Mouse (Mus musculus) kidney, embryonic 16.5 days (tissue): Measurements from ENCODE around the gene Fam20c. TPM values are rescaled to one million over a fixed set of nuclear protein-coding genes. Genes with fewer than 3 reads are reported as not detected.

ENCODE experiments used
- ATAC-seq: fragments of 200-750 bp; cut with Nextera tagmentation; 2 replicates; pipeline ENCODE4 v1.8.0; 2017; ENCODE audit warnings: moderate TSS enrichment; ENCODE audit not compliant: low FRiP score, low TSS enrichment
- H3K27ac ChIP-seq: fragments of 300-500 bp; sonication (generic); 2 replicates; pipeline ENCODE4 v1.5.1; 2014; ENCODE audit warnings: low read length
- H3K27me3 ChIP-seq: fragments of 300-500 bp; sonication (generic); 2 replicates; pipeline ENCODE4 v1.6.1; 2014; ENCODE audit warnings: low read length, control low read depth, mixed read lengths; ENCODE audit not compliant: insufficient read depth
- H3K36me3 ChIP-seq: fragments of 300-500 bp; sonication (generic); 2 replicates; pipeline ENCODE4 v1.6.1; 2014; ENCODE audit warnings: low read length, control low read depth, mixed read lengths; ENCODE audit not compliant: insufficient read depth
- H3K4me1 ChIP-seq: fragments of 300-500 bp; sonication (generic); 2 replicates; pipeline ENCODE4 v1.6.1; 2014; ENCODE audit warnings: low read length, control low read depth, mixed read lengths; ENCODE audit not compliant: insufficient read depth
- H3K4me2 ChIP-seq: fragments of 300-500 bp; sonication (generic); replicated peaks from 2 replicates; pipeline ENCODE4 v1.6.1; 2014; ENCODE audit warnings: low read depth, low read length
- H3K4me3 ChIP-seq: fragments of 300-500 bp; sonication (generic); 2 replicates; pipeline ENCODE4 v1.5.1; 2014; ENCODE audit warnings: mild to moderate bottlenecking, low read length
- H3K9ac ChIP-seq: fragments of 300-500 bp; sonication (generic); replicated peaks from 2 replicates; pipeline ENCODE4 v1.6.1; 2014; ENCODE audit warnings: low read length
- H3K9me3 ChIP-seq: fragments of 300-500 bp; sonication (generic); 2 replicates; pipeline ENCODE4 v1.6.1; 2016; ENCODE audit warnings: low read length, control low read depth
- WGBS: fragments of 180-500 bp; shearing (Covaris S2); extraction: QIAGEN DNeasy Blood & Tissue Kit; methylation state at CpG from one replicate; pipeline ENCODE4 v1.1.7; 2014; 5-methylcytosine and 5-hydroxymethylcytosine counted together
- polyA plus RNA-seq: library from polyadenylated mRNA; unstranded; fragments of >200 nt; fragmentation: Nextera tagmentation; extraction: Ambion mirVana; gene quantifications from 2 replicates; pipeline ENCODE4 v1.2.1, GENCODE M21; 2015

The Fam20c gene
- polyA plus RNA-seq, 1 experiment from 2014 or later = 20.8 TPM

- Histone ChIP-seq H3K4me2 (no peak overlapping the region), H3K27ac (no peak overlapping the region), H3K4me3 (no peak overlapping the region), H3K36me3 (no peaks in the 10 kb centered on the region), H3K9me3 (no peaks in the 10 kb centered on the region), H3K9ac (no peak overlapping the region), H3K4me1 (no peaks in the 10 kb centered on the region), H3K27me3 (no peaks in the 10 kb centered on the region)
- 80% methylated on average over 3 of the region's 3 CpGs for WGBS
- ATAC-seq = peak; percentile 67; the same call in 1 of the 2 replicates
Observed at GRCm38 (mm10) chr5:138834910-138835309, 80.6 kb downstream of the Fam20c start.

GRCm38 (mm10) chr5:138840981-138841380 is 86.7 kb downstream of the Fam20c start:
- no peak for ATAC-seq

DNA sequence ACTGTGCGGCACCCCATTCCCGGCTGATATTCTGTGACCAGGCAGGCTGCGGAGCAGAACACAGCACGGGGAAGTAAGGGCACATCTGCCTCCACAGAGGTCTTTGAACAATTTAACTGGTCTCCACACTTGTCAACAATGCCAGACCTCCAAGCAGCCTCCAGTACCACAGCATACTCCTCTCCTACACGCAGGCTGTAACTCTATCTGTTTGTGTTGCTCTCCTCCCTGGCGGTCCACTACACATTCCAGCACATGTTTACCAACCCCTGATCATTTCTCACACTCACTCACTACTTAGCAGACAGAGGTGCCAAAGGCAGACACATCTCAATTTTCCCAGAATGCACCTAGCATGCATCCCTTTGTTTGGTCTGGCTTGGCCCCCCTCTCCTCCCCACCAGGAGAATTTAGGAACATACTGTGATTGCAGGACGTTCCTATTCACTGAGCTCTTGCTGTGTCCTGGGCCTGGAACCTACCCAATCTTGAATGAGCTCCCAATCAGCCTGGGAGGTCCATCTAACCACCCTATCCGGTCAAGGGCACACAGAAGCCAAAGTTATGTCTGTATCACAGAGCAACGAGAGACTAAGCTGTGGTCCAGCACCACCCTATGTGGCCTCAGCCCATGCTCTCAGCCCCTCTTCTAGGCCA is 89.0 kb downstream of the Fam20c start:
- Histone ChIP-seq H3K9me3 (peaks cover 8% of the 10 kb centered on the region; the same call in 1 of the 2 replicates), H3K4me3 (no peak overlapping the region), H3K36me3 (no peaks in the 10 kb centered on the region), H3K4me2 (no peak overlapping the region), H3K27me3 (no peaks in the 10 kb centered on the region), H3K27ac (peak overlapping the region; percentile 47; the same call in 1 of the 2 replicates), H3K9ac (no peak overlapping the region), H3K4me1 (no peaks in the 10 kb centered on the region)
- 35% methylated on average over 9 of the region's 9 CpGs for WGBS
- peak; percentile 83 for ATAC-seq

More at GRCm38 (mm10) chr5:138840981-138841380, 86.7 kb downstream of the Fam20c start:
- no peaks in the 10 kb centered on the region for H3K4me1 ChIP-seq
- H3K9me3 ChIP-seq = peaks cover 8% of the 10 kb centered on the region; the same call in 1 of the 2 replicates
- H3K4me2 ChIP-seq = no peak overlapping the region
- H3K36me3 ChIP-seq = no peaks in the 10 kb centered on the region
- H3K27ac ChIP-seq = no peak overlapping the region
- H3K27me3 ChIP-seq = no peaks in the 10 kb centered on the region
- H3K4me3 ChIP-seq = no peak overlapping the region
- 92% methylated on average over 4 of the region's 4 CpGs for WGBS
- no peak overlapping the region for H3K9ac ChIP-seq

DNA sequence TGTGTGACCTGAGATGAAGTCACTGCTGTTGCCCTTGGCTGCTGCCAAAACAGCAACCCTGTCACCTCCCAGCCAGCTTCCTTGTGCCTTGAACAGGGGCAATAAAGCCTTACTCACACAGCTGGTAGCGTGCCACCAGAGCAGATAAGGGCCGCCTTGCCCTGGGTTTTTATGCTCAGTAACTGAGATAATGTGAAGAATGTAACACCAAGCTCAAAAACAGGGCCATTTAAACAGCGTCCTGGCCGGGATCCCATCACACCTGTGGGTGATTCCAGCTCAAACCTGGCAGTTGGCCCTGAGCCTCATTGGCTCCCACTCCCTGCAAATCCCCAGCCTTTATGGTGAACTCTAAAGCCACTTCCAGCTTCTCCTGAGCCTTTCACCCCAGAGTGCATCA is 92.2 kb downstream of the Fam20c start:
- Histone ChIP-seq H3K9me3 (no peaks in the 10 kb centered on the region), H3K4me2 (no peak overlapping the region), H3K27me3 (no peaks in the 10 kb centered on the region), H3K27ac (no peak overlapping the region), H3K36me3 (no peaks in the 10 kb centered on the region), H3K4me1 (no peaks in the 10 kb centered on the region), H3K4me3 (no peak overlapping the region), H3K9ac (no peak overlapping the region)
- WGBS = 34% methylated on average over 4 of the region's 4 CpGs
- no peak for ATAC-seq

DNA sequence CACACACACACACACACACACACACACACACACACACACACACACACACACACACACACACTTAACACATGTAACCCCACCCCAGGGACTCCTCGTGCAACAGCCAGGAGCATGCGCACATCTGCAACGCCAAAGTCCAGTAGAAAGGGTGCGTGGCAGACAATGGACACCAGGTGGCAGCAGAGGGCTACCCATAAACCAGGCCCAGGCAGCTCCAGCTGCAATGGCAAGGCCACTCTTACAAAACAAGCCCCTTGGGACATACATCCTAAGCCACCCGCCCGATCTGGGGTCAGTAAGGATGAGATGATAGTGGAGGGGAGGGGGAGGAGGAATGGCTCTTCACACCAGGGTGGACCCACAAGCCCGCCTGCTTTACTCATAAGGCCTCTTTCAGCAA is 93.8 kb downstream of the Fam20c start:
- Histone ChIP-seq H3K9ac (no peak overlapping the region), H3K36me3 (no peaks in the 10 kb centered on the region), H3K4me2 (no peak overlapping the region), H3K4me3 (no peak overlapping the region), H3K4me1 (no peaks in the 10 kb centered on the region), H3K9me3 (0 out of 2 replicates have a peak, but pooled peaks cover 2% of the 10 kb centered on the region), H3K27me3 (no peaks in the 10 kb centered on the region), H3K27ac (no peak overlapping the region)
- 2% methylated on average over 7 of the region's 7 CpGs for WGBS
- peak; percentile 67; the same call in 1 of the 2 replicates for ATAC-seq

GRCm38 (mm10) chr5:138849682-138850461 is 95.6 kb downstream of the Fam20c start:
- no peak overlapping the region for H3K27ac ChIP-seq
- 68% methylated on average over 23 of the region's 23 CpGs for WGBS
- 0 out of 2 replicates have a peak, but pooled peaks cover 2% of the 10 kb centered on the region for H3K9me3 ChIP-seq
- no peak overlapping the region for H3K9ac ChIP-seq
- H3K4me1 ChIP-seq = no peaks in the 10 kb centered on the region
- no peak overlapping the region for H3K4me3 ChIP-seq
- H3K27me3 ChIP-seq = no peaks in the 10 kb centered on the region
- no peaks in the 10 kb centered on the region for H3K36me3 ChIP-seq
- no peak overlapping the region for H3K4me2 ChIP-seq
- ATAC-seq = 0 out of 2 replicates have a peak, but pooled peaks have one; percentile 21

DNA sequence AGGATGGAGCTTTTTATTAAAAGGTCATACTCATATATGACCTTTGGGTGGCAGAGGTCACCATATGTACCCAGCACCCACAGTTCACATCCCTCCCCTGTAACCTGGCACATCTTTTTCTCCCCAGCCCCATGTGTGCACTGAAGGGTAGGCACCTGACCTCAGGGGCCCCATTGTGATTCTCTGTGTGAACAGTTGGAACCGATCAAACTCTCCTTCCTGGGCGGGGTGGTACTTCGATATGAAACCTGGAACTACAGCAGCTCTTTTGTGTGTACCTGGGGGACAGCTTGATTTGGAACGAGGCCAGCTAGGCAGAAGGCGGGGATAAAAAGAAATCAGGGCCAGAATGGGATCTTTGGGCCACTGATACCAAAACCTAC is 96.1 kb downstream of the Fam20c start:
- no peaks in the 10 kb centered on the region for H3K36me3 ChIP-seq
- 81% methylated on average over 5 of the region's 5 CpGs for WGBS
- no peak for ATAC-seq
- no peak overlapping the region for H3K4me2 ChIP-seq
- H3K9ac ChIP-seq = no peak overlapping the region
- H3K4me3 ChIP-seq = no peak overlapping the region
- H3K4me1 ChIP-seq = no peaks in the 10 kb centered on the region
- H3K27ac ChIP-seq = no peak overlapping the region
- H3K27me3 ChIP-seq = no peaks in the 10 kb centered on the region
- 0 out of 2 replicates have a peak, but pooled peaks cover 2% of the 10 kb centered on the region for H3K9me3 ChIP-seq

- Histone ChIP-seq H3K4me2 (no peak overlapping the region), H3K36me3 (no peaks in the 10 kb centered on the region), H3K27ac (no peak overlapping the region), H3K4me1 (no peaks in the 10 kb centered on the region), H3K9me3 (0 out of 2 replicates have a peak, but pooled peaks cover 2% of the 10 kb centered on the region), H3K9ac (no peak overlapping the region), H3K27me3 (no peaks in the 10 kb centered on the region), H3K4me3 (no peak overlapping the region)
- no peak for ATAC-seq
- WGBS = 88% methylated on average over 5 of the region's 5 CpGs
Observed at GRCm38 (mm10) chr5:138851296-138851780, 97.0 kb downstream of the Fam20c start.

DNA sequence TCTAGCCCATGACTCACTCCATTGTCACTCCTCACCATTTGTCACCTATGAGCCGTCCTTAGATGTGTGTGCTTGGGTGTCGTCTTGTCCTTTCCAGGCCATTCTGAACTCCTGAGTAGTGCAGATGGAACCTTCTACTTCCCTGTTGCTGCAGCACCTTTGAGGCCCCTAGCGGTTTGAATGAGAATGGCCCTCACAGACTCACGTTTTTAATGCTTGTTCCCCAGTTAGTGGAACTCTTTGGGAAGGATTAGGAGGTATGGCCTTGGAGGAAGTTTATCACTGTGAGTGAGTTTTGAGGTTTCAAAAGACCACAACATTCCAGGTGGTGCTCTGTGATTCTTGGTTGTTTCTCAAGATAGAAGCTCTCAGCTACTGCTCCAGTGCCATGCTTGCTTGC is 97.8 kb downstream of the Fam20c start:
- WGBS = 66% methylated on average over 4 of the region's 4 CpGs
- H3K9me3 ChIP-seq = 0 out of 2 replicates have a peak, but pooled peaks cover 2% of the 10 kb centered on the region
- H3K27ac ChIP-seq = no peak overlapping the region
- no peak for ATAC-seq
- H3K4me1 ChIP-seq = no peaks in the 10 kb centered on the region
- no peak overlapping the region for H3K9ac ChIP-seq
- no peaks in the 10 kb centered on the region for H3K36me3 ChIP-seq
- no peak overlapping the region for H3K4me2 ChIP-seq
- H3K4me3 ChIP-seq = no peak overlapping the region
- H3K27me3 ChIP-seq = no peaks in the 10 kb centered on the region
